Mouse (Mus musculus) lung, postnatal 0 days (tissue): ENCODE measurements at regions not wholly inside any gene's neighbourhood (a gene's known extent, or its start where the extent isn't known, plus 50 kb on each side); places are given as distances from the start of the nearest gene placed in this dataset.
A peak's percentile ranks its signal among the peaks of the same experiment; 100 is the strongest.

ENCODE experiments used
- ATAC-seq: fragments of 200-750 bp; cut with Nextera tagmentation; 2 replicates; pipeline ENCODE4 v1.8.0; 2017; ENCODE audit warnings: moderate library complexity
- DNase-seq: peaks from one replicate; pipeline ENCODE4 v3.0.0-alpha.2; 2016; ENCODE audit warnings: low spot score
- H3K27ac ChIP-seq: fragments of 300-500 bp; sonication (generic); 2 replicates; pipeline ENCODE4 v1.5.1; 2014; ENCODE audit warnings: antibody characterized with exemption, mild to moderate bottlenecking, low read length, mixed read lengths
- H3K27me3 ChIP-seq: fragments of 300-500 bp; sonication (generic); replicated peaks from 2 replicates; pipeline ENCODE4 v1.6.1; 2014; ENCODE audit warnings: low read length, mixed read lengths; ENCODE audit not compliant: insufficient read depth
- H3K36me3 ChIP-seq: fragments of 300-500 bp; sonication (generic); 2 replicates; pipeline ENCODE4 v1.6.1; 2014; ENCODE audit warnings: low read length, mixed read lengths; ENCODE audit not compliant: insufficient read depth
- H3K4me1 ChIP-seq: fragments of 300-500 bp; sonication (generic); 2 replicates; pipeline ENCODE4 v1.6.1; 2014; ENCODE audit warnings: antibody characterized with exemption, low read depth, low read length, mixed read lengths; ENCODE audit not compliant: insufficient read depth
- H3K4me2 ChIP-seq: fragments of 300-500 bp; sonication (generic); replicated peaks from 2 replicates; pipeline ENCODE4 v1.6.1; 2014; ENCODE audit warnings: low read depth, mild to moderate bottlenecking, low read length, moderate library complexity, mixed read lengths
- H3K4me3 ChIP-seq: fragments of 300-500 bp; sonication (generic); 2 replicates; pipeline ENCODE4 v1.5.1; 2014; ENCODE audit warnings: low read depth, low read length
- H3K9ac ChIP-seq: fragments of 300-500 bp; sonication (generic); replicated peaks from 2 replicates; pipeline ENCODE4 v1.6.1; 2014; ENCODE audit warnings: low read depth, mild to moderate bottlenecking
- H3K9me3 ChIP-seq: fragments of 300-500 bp; sonication (generic); 2 replicates; pipeline ENCODE4 v1.6.1; 2016; ENCODE audit warnings: low read length, mixed read lengths
- CTCF ChIP-seq: IDR thresholded peaks from 2 replicates; pipeline ENCODE4 v1.5.1; 2016; ENCODE audit warnings: antibody characterized with exemption, mild to moderate bottlenecking
- EP300 ChIP-seq: IDR thresholded peaks from 2 replicates; pipeline ENCODE4 v1.6.1; 2016; ENCODE audit warnings: antibody characterized with exemption, mild to moderate bottlenecking, control low read depth
- WGBS: fragments of 180-500 bp; shearing (Covaris S2); extraction: QIAGEN DNeasy Blood & Tissue Kit; methylation state at CpG from one replicate; pipeline ENCODE4 v1.1.7; 2014; 5-methylcytosine and 5-hydroxymethylcytosine counted together

DNA sequence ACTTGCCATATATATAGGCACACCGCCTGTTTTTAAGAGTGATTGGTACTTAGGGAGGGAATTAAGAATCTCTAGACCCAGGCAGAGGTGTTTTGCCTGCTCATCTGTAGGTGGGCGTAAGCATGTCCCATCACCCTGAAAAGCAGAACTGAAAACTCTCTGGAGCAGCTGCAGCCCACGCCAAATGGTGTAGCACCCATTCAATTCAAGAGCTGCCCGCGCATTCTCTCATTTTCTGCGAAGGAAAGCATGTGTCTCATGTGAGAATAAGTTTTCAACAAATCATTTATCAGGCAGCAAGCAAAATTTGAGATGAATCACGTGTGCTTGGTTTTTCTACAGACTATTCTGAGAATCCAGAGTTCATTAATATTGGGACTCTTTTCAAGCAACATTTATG is 252.7 kb downstream of the Ptprc start:
- no peaks in the 10 kb centered on the region for H3K9me3 ChIP-seq
- no peak overlapping the region for H3K27ac ChIP-seq
- TF ChIP-seq EP300 (no peak), CTCF (no peak)
- no peaks in the 10 kb centered on the region for H3K36me3 ChIP-seq
- no peak overlapping the region for H3K4me3 ChIP-seq
- H3K4me1 ChIP-seq = no peaks in the 10 kb centered on the region
- ATAC-seq = no peak
- H3K4me2 ChIP-seq = no peak overlapping the region
- H3K27me3 ChIP-seq = no peaks in the 10 kb centered on the region
- 58% methylated on average over 7 of the region's 7 CpGs for WGBS
- H3K9ac ChIP-seq = no peak overlapping the region
- no peak for DNase-seq

DNA sequence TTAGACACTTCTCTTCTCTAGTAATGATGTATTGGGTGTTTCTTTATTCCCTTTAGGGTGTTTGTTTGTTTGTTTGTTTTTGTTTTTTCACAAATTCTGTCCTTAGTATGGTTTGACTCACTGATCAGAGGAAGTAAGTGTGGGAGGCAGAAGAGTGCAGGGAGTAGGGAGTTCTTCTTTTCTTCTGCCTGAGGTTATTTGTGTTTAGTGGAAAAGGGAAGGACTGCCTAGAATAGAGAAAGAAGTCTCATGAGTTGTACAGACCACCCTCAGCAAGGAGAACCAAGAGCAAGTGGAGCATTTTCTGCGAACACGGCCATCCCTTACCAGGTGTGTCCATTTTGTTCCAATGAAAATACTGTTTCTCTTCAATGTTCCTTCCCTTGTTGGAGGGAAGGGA is 253.9 kb downstream of the Ptprc start:
- H3K27me3 ChIP-seq = no peaks in the 10 kb centered on the region
- no peak overlapping the region for H3K4me2 ChIP-seq
- TF ChIP-seq CTCF = no peak
- no peak for TF ChIP-seq EP300
- H3K36me3 ChIP-seq = no peaks in the 10 kb centered on the region
- H3K27ac ChIP-seq = no peak overlapping the region
- WGBS = 80% methylated on average over 2 of the region's 2 CpGs
- no peaks in the 10 kb centered on the region for H3K9me3 ChIP-seq
- no peak for DNase-seq
- no peak for ATAC-seq
- no peak overlapping the region for H3K4me3 ChIP-seq
- H3K4me1 ChIP-seq = no peaks in the 10 kb centered on the region
- H3K9ac ChIP-seq = no peak overlapping the region

DNA sequence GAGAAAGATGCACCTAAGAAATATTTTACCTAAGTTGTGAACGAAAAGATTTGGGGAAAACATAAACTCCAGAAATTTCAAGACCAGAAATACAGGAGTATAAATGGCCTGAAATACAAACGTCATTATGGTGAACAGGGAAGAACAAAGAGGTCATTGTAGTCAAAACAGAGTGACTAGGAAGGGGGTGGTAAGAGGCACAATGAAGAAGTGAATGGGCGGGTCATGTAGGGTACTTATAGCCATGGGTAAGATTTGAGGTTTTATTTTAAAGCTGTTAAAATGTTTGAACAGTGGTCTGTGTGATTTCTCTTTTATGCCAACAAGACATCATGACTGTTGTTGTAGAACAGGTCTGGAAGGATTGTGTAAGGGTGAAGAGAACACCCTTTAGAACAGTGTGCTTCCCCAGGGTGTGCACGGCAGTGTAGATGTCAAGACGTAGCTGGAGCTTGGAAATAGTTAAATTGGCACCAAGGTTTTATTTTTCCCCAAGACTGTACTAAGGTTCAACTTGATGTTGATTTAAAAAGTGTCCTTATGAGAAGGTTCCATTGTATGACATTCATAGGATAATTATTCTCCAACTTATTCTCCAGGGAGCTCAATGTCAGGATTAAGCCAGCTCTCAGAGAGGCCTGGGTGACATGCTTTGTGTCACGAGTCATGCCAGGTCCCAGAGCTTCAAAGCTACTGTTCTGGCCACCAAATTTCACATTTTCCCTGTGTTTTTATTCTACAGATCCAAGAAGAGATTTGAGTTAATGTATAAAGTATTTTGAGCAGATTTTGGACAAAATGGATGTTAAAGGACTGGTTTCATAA is 255.6 kb downstream of the Ptprc start:
- Histone ChIP-seq H3K4me3 (no peak overlapping the region), H3K36me3 (no peaks in the 10 kb centered on the region), H3K9ac (no peak overlapping the region), H3K27me3 (no peaks in the 10 kb centered on the region), H3K4me1 (no peaks in the 10 kb centered on the region), H3K27ac (no peak overlapping the region), H3K4me2 (no peak overlapping the region), H3K9me3 (no peaks in the 10 kb centered on the region)
- DNase-seq (peak; percentile 45), ATAC-seq (peak; percentile 46)
- TF ChIP-seq EP300 = no peak
- no peak for TF ChIP-seq CTCF
- WGBS = 55% methylated on average over 6 of the region's 6 CpGs

DNA sequence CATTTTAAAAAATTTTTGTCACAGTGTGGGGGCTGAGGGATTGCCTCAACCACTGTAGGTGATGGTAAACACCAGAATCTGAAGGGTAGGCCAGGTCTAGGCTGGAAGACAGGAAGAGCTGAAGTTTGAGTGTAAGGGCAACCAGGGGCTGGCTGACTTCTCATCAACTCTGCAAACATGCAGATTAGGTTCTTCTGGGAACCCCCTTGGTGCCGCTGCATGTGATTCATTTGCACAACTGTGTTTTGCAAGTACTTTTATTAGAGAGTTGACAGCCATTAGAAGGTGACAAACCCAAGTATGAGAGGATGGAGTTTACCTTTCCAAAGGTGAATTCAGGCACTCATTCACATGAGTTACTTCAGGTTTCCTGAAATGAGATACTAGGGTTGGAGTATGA is 258.1 kb downstream of the Ptprc start:
- DNase-seq = no peak
- ATAC-seq = no peak
- no peak for TF ChIP-seq EP300
- TF ChIP-seq CTCF = no peak

DNA sequence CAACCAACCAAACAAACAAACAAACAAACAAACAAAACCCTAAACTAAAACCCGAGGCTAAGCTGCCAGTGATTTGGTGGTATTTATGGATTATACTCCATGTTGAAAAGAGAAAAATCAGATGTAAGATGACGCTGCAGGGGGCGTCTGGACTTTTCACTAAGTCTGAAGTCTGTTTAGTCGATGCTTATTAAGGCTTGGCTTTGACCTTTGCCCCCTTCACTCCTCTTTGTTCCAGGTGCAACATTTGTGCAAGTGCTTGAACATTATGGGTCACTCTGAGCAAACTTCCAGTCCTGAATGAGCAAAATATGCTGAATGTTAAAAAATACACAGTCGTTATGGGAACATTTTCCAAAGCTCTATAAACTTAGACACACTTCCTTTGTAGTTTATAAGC is 268.6 kb downstream of the Ptprc start:
- no peaks in the 10 kb centered on the region for H3K27me3 ChIP-seq
- DNase-seq (no peak), ATAC-seq (no peak)
- TF ChIP-seq CTCF (no peak), EP300 (no peak)
- H3K4me1 ChIP-seq = peaks cover 6% of the 10 kb centered on the region
- H3K36me3 ChIP-seq = 0 out of 2 replicates have a peak, but pooled peaks cover 6% of the 10 kb centered on the region
- H3K9me3 ChIP-seq = no peaks in the 10 kb centered on the region
- no peak overlapping the region for H3K4me2 ChIP-seq
- WGBS = 36% methylated on average over 5 of the region's 5 CpGs
- H3K27ac ChIP-seq = no peak overlapping the region
- H3K4me3 ChIP-seq = no peak overlapping the region
- H3K9ac ChIP-seq = no peak overlapping the region

More for the DNA sequence above, 258.1 kb downstream of the Ptprc start:
- Histone ChIP-seq H3K9me3 (no peaks in the 10 kb centered on the region), H3K4me2 (no peak overlapping the region), H3K27me3 (no peaks in the 10 kb centered on the region), H3K9ac (no peak overlapping the region), H3K27ac (no peak overlapping the region), H3K36me3 (no peaks in the 10 kb centered on the region), H3K4me3 (no peak overlapping the region), H3K4me1 (no peaks in the 10 kb centered on the region)
- 71% methylated on average over 1 of the region's 1 CpGs for WGBS

DNA sequence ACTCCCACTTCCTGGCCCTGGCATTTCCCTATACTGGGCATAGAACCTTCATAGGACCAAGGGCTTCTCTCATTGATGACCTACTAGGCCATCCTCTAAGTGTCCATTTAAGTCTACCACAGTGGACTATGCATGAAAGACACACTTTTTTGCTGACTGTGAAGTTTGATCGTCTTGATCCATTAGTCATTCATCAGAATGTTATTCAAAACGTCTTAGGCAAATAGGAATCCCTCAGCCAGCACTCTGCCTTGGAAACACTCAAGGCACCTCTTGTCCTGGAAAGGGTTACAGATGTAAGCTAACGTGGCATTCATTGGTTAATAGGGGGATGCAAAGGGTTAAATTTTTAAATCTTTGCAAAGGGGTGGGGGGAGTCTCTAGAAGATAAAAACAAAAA is 269.0 kb downstream of the Ptprc start:
- DNase-seq (no peak), ATAC-seq (no peak)
- Histone ChIP-seq H3K4me1 (peaks cover 6% of the 10 kb centered on the region), H3K9me3 (no peaks in the 10 kb centered on the region), H3K4me2 (no peak overlapping the region), H3K36me3 (0 out of 2 replicates have a peak, but pooled peaks cover 6% of the 10 kb centered on the region), H3K4me3 (no peak overlapping the region), H3K9ac (no peak overlapping the region), H3K27ac (no peak overlapping the region), H3K27me3 (no peaks in the 10 kb centered on the region)
- 28% methylated on average over 3 of the region's 3 CpGs for WGBS
- no peak for TF ChIP-seq CTCF
- TF ChIP-seq EP300 = no peak
